Mouse (Mus musculus): ENCODE measurements around the gene Dapk3.

DNA sequence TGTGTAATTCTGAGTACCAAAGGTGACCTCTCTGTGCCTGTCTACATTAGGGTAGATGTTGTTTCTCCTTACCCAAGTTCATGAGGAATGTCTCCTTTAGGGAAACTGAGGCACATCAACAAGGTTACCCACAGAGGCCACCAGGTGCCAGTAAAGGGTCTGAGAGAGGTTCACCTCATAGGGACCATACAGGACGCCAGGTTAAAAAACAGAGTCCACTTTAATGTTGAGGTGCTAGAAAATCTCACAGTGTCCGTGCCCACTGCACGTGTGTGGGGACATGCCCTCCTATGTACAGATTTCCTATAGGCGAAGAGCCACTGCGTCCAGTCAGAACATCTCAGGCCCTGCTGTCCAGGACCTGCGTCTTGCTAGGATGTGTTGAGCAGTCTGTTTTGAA lies 16.2 kb downstream of the Dapk3 start:
- no peak for TF ChIP-seq CTCF (conservative IDR thresholded peaks at IDR 0.05; ENCODE audit: low read length)
- no peak for TF ChIP-seq POU5F1 (IDR thresholded peaks at IDR 0.05; ENCODE audit: borderline replicate concordance, low read length)
- no peak for TF ChIP-seq NANOG (IDR thresholded peaks at IDR 0.05; ENCODE audit: borderline replicate concordance, low read length)
